Mouse (Mus musculus) spleen, postnatal 36 days (tissue): ENCODE data around the gene Slc25a41.
"Not testable (repeated sequence)": the region's sequence is repeated elsewhere in the genome, so short reads cannot be mapped to it uniquely, and the experiment has no call there.

ENCODE experiments used
- DNase-seq, 2 experiments: peaks; one replicate each; pipeline ENCODE4 v3.0.0; 2022; ENCODE audit warnings: low spot score in 2 of 2, mixed read lengths in 1 of 2

The Slc25a41 gene

GRCm38 (mm10) chr17:57041554-57041953 is at the start of gene Slc25a41:
TSS of gene Slc25a41 (minus strand) at chr17:57041654.
- DNase-seq: no peak

GRCm38 (mm10) chr17:57087049-57087832 is 45.8 kb upstream of the Slc25a41 start, which contains the start of gene Tubb4a:
TSS of gene Tubb4a (minus strand) at chr17:57087782.
- DNase-seq: no peak

DNA sequence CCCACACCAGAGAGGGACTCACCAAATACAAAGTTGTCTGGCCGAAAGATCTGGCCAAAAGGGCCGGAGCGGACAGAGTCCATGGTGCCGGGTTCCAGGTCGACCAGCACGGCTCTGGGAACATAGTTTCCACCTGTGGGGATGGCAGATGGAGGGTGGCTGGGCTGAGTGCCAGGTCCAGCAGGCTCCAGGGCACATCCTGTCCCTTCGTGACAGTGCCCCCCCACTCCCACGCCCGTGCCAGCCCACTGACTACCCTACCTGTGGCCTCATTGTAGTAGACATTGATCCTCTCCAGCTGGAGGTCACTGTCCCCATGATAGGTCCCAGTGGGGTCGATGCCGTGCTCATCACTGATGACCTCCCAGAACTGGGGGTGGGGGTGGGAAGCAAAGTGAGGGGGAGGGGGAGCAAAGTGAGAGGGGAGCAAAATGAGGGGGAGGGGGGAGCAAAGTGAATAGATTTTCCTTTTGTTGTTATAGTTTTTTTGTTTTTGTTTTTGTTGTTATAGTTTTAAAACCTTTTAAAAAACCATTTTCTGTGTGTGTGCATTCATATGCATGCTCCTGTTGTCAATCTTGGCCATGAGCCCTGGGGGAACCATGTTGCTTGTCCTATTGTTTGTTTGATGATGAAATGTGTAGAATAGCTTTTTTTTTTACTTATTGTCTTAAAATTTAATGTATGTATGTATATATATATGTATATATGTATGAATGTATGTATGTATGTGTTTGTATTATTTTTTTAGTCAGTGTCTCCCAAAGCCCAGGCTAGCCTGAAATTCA is 44.7 kb upstream of the Slc25a41 start:
- DNase-seq: no peak

DNA sequence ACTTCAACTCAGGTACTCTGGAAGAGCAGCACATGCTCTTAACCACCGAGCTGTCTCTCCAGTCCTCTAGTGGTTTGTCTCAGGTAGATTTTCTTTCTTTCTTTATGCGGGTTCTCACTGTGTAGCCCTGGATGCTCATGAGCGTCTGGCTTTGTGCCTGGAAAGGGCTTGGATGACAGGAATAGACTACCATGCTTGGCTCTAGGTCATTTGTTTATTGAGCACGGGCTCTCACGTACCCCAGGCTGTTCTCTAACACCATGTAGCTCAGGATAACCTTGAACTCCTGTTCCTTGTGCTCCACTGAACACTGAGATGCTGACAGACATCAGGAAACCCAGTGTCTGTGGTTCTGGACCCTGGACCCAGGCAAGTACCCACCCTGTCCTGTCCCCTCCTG is 41.0 kb upstream of the Slc25a41 start:
- DNase-seq: no peak

GRCm38 (mm10) chr17:57081234-57081842 is 39.9 kb upstream of the Slc25a41 start:
- no peak for DNase-seq

GRCm38 (mm10) chr17:57079919-57080318 is 38.5 kb upstream of the Slc25a41 start:
- no peak for DNase-seq

- DNase-seq: peak; percentile 76 to 81
Observed at GRCm38 (mm10) chr17:57078336-57078735, 36.9 kb upstream of the Slc25a41 start, which contains the start of gene Dennd1c. TSS of gene Dennd1c (minus strand) at chr17:57078514.

DNA sequence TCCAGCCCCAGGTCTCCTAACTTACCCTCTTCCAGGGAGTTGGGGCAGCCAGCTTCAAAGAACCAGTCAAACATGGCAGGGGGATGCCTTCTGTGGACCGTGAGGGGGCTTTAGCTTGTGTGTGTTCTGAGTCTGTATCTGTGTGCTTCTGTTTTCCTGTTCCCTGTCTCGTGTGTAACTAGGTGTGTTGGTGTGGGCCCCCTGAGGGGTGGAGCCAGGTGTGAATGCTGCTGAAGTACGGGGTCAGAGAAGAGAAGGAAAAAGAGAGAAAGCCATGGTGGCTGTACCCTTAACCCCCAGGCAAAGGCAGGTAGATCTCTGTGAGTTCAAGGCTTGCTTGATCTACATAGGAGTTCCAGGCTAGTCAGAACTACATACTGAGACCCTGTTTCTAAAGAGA is 35.5 kb upstream of the Slc25a41 start:
- DNase-seq: no peak

- DNase-seq: no peak
Observed at GRCm38 (mm10) chr17:57070699-57071098, 29.2 kb upstream of the Slc25a41 start.

DNA sequence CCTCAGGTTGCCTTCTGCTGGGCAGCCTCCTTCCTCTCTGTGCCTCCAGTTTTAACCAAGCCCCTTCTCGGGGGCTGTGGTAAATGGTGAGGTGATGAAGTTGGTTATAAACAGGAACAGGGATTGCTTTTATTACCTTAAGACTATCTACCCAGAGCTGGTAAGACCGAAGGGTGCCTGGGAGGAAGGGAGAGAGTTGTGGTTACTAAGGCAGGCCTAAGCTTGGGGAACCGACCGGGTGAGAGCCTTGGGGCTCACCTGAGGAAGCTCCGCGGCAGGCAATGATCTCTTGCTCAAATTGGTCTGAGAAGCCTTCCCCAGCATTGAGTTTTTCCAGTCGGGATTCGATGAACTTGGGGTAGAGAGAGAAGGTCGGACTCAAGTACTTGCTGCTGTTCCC is 28.8 kb upstream of the Slc25a41 start:
- DNase-seq: no peak

DNA sequence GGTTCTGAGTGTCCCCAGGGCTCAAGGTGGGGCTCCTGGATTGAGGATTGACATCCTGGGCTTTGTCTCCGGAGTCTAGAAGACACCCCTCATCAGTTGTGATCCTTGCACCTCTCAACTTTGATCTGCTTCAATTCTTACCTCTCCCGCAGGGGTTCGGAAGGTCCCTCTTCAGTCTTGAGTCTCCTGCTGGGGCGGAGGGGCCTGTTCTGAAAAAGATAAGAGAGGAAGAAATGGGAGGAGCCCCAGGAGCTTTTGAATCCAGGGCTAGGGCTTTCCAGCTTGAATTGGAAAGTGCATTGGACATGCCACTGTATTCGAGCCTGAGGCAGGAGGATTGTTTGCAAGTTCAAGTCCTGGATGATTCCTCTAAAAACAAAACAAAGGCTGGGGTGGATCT is 25.5 kb upstream of the Slc25a41 start:
- no peak for DNase-seq

- no peak for DNase-seq
Observed at GRCm38 (mm10) chr17:57063031-57063430, 21.6 kb upstream of the Slc25a41 start.

GRCm38 (mm10) chr17:57062548-57062947 is 21.1 kb upstream of the Slc25a41 start:
- DNase-seq: no peak

- DNase-seq: peak; percentile 54 to 63
Observed at GRCm38 (mm10) chr17:57062011-57062521, 20.6 kb upstream of the Slc25a41 start.

GRCm38 (mm10) chr17:57061069-57061468 is 19.6 kb upstream of the Slc25a41 start:
- DNase-seq: no peak

DNA sequence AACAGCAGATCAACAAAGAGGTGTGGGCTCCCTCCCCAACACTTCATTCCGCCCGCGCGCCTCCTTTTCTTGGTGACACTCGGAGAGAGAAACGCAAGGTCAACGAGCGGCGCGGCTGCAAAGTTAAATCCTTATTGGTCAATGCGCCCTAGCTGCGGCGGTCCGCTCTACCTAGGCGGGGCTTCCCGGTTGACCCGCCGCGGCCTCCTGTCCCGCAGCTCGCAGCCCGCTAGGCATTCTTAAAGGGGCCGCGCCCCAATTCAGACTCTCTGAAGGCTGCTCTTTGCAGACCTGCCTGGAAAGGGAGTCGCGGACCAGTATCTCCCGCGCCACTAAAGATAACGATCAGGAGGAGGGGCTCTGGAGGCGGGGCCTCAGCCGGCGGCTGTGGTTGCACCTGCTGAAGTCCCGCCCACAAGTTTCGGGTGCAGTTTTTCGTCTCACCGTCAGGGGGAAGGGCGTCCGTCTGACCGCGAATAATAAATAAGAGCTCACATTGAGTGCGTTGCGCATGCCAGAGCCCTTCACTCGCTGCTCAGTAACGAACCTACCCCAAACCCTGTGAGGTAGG is 18.9 kb upstream of the Slc25a41 start:
- peak; percentile 95 to 96 for DNase-seq

- peak; percentile 48 to 58 for DNase-seq
Observed at GRCm38 (mm10) chr17:57059486-57059977, 18.1 kb upstream of the Slc25a41 start, which contains the start of gene Slc25a23. TSS of gene Slc25a23 (minus strand) at chr17:57059863.

DNA sequence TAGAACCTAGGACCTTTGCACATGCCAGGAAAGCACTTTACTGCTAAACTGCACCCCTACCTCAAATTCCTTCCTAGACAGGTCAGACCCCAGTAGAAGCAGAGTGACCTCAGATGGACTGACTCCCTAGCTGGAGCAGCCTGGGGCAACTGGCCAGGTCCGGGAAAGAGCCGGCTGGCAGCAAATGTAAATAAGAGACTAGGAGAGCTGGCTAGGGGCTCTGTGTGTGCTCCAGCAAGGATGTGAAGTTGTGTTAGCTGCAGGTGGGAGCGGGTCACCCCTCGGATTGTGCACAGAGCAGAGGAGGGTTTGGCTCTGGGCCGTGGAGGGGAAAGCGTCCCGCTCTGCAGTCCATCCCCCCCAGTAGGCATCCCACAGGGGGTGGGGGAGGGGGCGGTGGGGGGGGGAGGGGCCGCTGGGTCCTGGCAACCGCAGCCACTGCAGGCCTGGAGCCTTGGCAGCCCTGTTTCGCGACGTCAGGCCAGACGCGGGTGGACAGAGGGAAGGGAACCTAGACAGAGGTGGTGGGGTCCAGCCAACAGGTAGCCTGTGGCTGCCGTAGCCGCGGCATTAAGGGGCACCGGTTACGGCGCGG is 17.5 kb upstream of the Slc25a41 start, which contains the start of gene Crb3:
Gene Crb3 (plus strand): TSS at position 215 of the 595 bp plus-strand sequence.
- DNase-seq: no peak

DNA sequence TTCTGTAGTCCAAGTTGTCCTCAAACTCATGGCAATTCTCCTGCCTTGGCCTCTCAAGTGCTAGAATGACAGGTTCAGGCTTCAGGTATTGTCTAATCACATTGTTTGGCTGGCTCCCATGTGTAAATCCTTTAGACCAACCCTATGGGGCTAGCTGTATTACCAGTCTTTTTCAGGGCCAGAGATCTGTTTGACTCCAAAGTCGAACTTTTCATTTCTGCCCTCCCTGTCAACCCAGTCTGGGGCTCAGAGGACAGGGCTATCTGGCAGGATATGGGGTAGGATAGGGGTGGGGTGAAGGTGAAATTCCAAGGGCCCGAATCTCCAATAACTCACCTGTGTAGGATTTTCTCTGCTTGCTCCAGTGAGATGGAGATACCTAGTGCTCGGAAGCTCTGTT is 14.8 kb upstream of the Slc25a41 start:
- no peak for DNase-seq

DNA sequence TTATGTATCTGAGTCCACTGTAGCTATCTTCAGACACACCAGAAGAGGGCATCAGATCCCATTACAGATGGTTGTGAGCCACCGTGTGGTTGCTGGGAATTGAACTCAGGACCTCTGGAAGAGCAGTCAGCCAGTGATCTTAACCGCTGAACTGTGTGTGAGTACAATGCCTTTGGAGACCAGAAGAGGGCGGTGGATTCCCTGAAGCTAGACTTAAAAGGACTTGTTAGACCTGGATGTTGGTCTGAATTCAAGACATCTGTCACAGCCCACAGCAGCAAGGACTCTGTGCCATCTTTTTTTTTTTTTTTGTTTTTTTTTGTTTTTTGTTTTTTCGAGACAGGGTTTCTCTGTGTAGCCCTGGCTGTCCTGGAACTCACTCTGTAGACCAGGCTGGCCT is 10.2 kb upstream of the Slc25a41 start:
- not testable (repeated sequence) for DNase-seq

DNA sequence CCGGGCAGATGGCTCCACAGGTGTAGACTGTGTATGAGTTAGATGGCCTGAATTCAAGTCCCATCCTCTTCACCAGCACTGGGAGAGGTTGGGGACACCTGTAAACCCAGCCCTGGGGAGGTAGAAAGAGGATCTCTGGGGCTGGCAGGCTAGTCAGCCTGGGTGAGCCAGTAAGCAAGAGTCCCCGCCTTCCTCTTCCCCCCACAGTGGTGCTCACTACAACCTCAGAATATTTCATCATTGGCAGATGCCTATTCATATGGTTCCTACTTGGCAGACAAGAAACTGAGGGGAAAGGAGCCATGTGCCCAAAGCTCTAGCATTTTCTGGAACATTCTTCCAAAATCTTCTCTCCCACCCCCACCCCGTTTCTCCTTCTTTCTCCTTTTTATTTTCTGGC is 7.4 kb upstream of the Slc25a41 start:
- DNase-seq: no peak
